Mouse (Mus musculus) forebrain, embryonic 12.5 days (tissue): ENCODE data around the gene Poc1a. TPM values are rescaled to one million over a fixed set of nuclear protein-coding genes. Genes with fewer than 3 reads are reported as not detected.

ENCODE experiments used
- ATAC-seq: fragments of 200-750 bp; cut with Nextera tagmentation; 2 replicates; pipeline ENCODE4 v1.8.0; 2017; ENCODE audit warnings: moderate TSS enrichment; ENCODE audit not compliant: low FRiP score
- H3K27ac ChIP-seq: fragments of 300-500 bp; sonication (generic); 2 replicates; pipeline ENCODE4 v1.5.1; 2016; ENCODE audit warnings: mild to moderate bottlenecking
- H3K27me3 ChIP-seq: fragments of 300-500 bp; sonication (generic); 2 replicates; pipeline ENCODE4 v1.6.1; 2016; ENCODE audit warnings: mild to moderate bottlenecking
- H3K36me3 ChIP-seq: fragments of 300-500 bp; sonication (generic); replicated peaks from 2 replicates; pipeline ENCODE4 v1.6.1; 2016; ENCODE audit warnings: mild to moderate bottlenecking
- H3K4me1 ChIP-seq: fragments of 300-500 bp; sonication (generic); 2 replicates; pipeline ENCODE4 v1.6.1; 2016
- H3K4me2 ChIP-seq: fragments of 300-500 bp; sonication (generic); 2 replicates; pipeline ENCODE4 v1.6.1; 2016; ENCODE audit warnings: mild to moderate bottlenecking, moderate library complexity
- H3K4me3 ChIP-seq: fragments of 300-500 bp; sonication (generic); replicated peaks from 2 replicates; pipeline ENCODE4 v1.5.1; 2016; ENCODE audit warnings: mild to moderate bottlenecking
- H3K9ac ChIP-seq: fragments of 300-500 bp; sonication (generic); 2 replicates; pipeline ENCODE4 v1.6.1; 2016; ENCODE audit warnings: mild to moderate bottlenecking
- H3K9me3 ChIP-seq: fragments of 300-500 bp; sonication (generic); 2 replicates; pipeline ENCODE4 v1.6.1; 2016
- WGBS: fragments of 180-500 bp; shearing (Covaris S2); methylation state at CpG from one replicate; pipeline ENCODE4 v1.1.7; 2016; 5-methylcytosine and 5-hydroxymethylcytosine counted together
- polyA plus RNA-seq: library from polyadenylated mRNA; unstranded; fragments of >200 nt; fragmentation: Nextera tagmentation; extraction: Ambion mirVana; gene quantifications from 2 replicates; pipeline ENCODE4 v1.2.1, GENCODE M21; 2016

Gene Poc1a
- polyA plus RNA-seq = 23.4 and 23.8 TPM in 2 replicates

- Histone ChIP-seq H3K4me1 (peaks cover 16% of the 10 kb centered on the region), H3K9me3 (no peaks in the 10 kb centered on the region), H3K27ac (peak within 1 kb of the TSS; percentile 69; the same call in 1 of the 2 replicates), H3K27me3 (no peaks in the 10 kb centered on the region), H3K4me2 (peak within 1 kb of the TSS; percentile 89), H3K36me3 (peaks cover 10% of the 10 kb centered on the region; the same call in 1 of the 2 replicates), H3K4me3 (peak within 1 kb of the TSS; percentile 68), H3K9ac (peak within 1 kb of the TSS; percentile 55)
- ATAC-seq = peak; percentile 96
- under 1% methylated on average over 47 of the region's 47 CpGs for WGBS
Observed at GRCm38 (mm10) chr9:106280808-106281544, at the start of gene Poc1a. Gene Poc1a, plus strand, starts transcription at chr9:106281061.

DNA sequence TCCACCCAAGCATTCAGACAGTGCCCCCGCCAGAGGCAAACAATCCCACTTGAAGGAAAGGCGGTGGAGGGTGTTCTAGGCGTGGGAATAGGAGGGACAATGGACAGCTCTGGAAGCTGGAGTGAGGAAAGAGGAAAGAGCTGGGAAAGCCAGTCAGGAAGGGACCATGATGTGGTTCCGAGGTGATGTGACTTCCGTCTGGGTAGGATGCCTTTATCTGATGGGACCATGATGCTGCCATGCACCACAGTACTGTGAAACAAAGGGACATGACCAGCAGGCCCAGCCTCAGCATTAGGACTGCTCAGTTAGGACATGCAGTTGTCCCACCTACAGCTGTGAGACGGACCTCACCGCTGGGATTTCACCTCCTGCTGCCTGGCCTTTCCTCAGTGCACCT lies 49.6 kb upstream of the Poc1a start:
- no peaks in the 10 kb centered on the region for H3K9me3 ChIP-seq
- ATAC-seq = no peak
- H3K9ac ChIP-seq = no peak overlapping the region
- peaks cover 40% of the 10 kb centered on the region for H3K36me3 ChIP-seq
- 81% methylated on average over 7 of the region's 7 CpGs for WGBS
- H3K27me3 ChIP-seq = peaks cover 9% of the 10 kb centered on the region
- H3K4me3 ChIP-seq = no peak overlapping the region
- no peak overlapping the region for H3K4me2 ChIP-seq
- H3K4me1 ChIP-seq = no peaks in the 10 kb centered on the region; the same call in 1 of the 2 replicates
- no peak overlapping the region for H3K27ac ChIP-seq

DNA sequence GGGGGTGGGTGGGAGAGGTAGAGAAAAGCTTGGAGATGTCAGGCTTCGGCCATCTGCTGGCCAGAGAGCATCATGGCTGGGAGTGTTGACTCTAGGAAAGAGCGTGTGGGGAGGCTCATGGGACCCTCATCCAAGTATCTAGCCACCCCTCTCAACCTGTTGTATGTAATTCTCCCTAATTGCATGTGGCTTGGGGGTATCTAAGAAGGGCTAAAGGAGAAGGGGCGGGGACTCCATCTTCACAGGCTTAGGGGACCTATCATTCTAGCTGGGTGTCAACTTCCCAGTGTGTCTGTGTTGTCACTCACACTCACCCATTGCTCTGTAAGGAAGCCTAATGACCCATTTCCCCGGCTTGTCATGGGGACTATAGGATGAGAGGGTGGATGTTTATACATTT lies 49.0 kb upstream of the Poc1a start:
- Histone ChIP-seq H3K27me3 (peaks cover 3% of the 10 kb centered on the region), H3K36me3 (peaks cover 46% of the 10 kb centered on the region), H3K27ac (no peak overlapping the region), H3K9ac (no peak overlapping the region), H3K9me3 (no peaks in the 10 kb centered on the region), H3K4me3 (no peak overlapping the region), H3K4me1 (no peaks in the 10 kb centered on the region), H3K4me2 (no peak overlapping the region)
- 78% methylated on average over 4 of the region's 4 CpGs for WGBS
- ATAC-seq = no peak

GRCm38 (mm10) chr9:106232956-106233355 lies 47.9 kb upstream of the Poc1a start:
- H3K36me3 ChIP-seq = peaks cover 57% of the 10 kb centered on the region
- H3K4me3 ChIP-seq = no peak overlapping the region
- no peak overlapping the region for H3K27ac ChIP-seq
- no peaks in the 10 kb centered on the region for H3K4me1 ChIP-seq
- no peak overlapping the region for H3K9ac ChIP-seq
- no peak for ATAC-seq
- 91% methylated on average over 3 of the region's 3 CpGs for WGBS
- no peaks in the 10 kb centered on the region; the same call in 1 of the 2 replicates for H3K27me3 ChIP-seq
- no peak overlapping the region for H3K4me2 ChIP-seq
- H3K9me3 ChIP-seq = no peaks in the 10 kb centered on the region

DNA sequence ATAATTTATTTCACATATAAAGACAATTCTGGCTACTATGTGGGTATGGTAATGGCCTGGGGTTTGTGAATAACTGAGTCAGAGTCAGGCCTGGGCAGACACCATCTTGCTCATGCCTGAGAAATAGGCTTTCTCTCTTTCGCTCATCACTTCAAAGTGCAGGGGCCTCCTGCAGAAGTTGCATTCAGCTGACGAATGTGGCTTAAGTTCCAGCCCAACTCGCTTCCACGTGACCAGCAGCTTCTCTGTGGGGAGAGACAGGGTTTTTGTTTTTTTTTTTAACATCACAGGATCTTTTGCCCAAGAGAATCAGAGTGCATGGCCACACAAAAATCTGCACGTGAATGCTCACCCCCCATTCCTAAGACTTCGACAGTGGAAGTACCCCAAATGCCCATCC lies 46.9 kb upstream of the Poc1a start:
- peaks cover 67% of the 10 kb centered on the region for H3K36me3 ChIP-seq
- no peak overlapping the region for H3K27ac ChIP-seq
- no peaks in the 10 kb centered on the region for H3K9me3 ChIP-seq
- H3K4me2 ChIP-seq = no peak overlapping the region
- no peaks in the 10 kb centered on the region for H3K4me1 ChIP-seq
- WGBS = 80% methylated on average over 6 of the region's 6 CpGs
- no peak overlapping the region for H3K4me3 ChIP-seq
- H3K9ac ChIP-seq = no peak overlapping the region
- H3K27me3 ChIP-seq = no peaks in the 10 kb centered on the region
- ATAC-seq = no peak

DNA sequence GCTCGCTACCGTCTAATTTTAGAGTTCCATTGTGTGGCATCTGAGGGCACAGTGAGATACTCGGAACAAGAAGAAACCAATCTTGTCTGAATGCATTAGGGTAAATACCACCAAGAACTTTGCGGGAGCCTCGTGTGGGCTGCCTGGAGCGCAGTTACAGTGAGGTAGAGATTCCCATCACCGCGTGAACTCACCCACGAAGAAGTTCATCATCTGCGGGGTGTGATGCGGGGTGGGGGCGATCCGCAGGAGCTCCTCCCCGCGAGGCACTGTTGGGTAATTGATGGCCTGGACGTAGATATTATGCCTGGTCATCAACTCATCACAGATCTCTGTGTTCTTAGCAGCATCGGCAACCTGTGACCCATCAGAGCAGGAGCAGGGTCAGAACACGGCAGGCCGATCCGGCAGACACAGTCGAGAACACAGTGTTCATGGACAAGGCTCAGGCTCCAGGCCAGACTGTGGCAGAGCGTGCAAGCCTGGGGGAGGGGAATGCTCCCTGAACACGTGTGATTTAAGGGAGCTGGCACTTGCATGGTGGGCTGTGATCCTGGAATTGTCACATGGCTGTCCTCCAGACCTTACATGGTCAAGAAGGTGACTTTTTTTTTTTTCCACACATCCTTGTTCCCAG lies 45.5 kb upstream of the Poc1a start:
- H3K9ac ChIP-seq = no peak overlapping the region
- no peaks in the 10 kb centered on the region for H3K27me3 ChIP-seq
- ATAC-seq = no peak
- no peak overlapping the region for H3K27ac ChIP-seq
- 92% methylated on average over 23 of the region's 23 CpGs for WGBS
- no peaks in the 10 kb centered on the region for H3K9me3 ChIP-seq
- H3K4me2 ChIP-seq = no peak overlapping the region
- peaks cover 81% of the 10 kb centered on the region for H3K36me3 ChIP-seq
- H3K4me3 ChIP-seq = no peak overlapping the region
- H3K4me1 ChIP-seq = no peaks in the 10 kb centered on the region

- Histone ChIP-seq H3K9ac (no peak overlapping the region), H3K27me3 (no peaks in the 10 kb centered on the region), H3K9me3 (no peaks in the 10 kb centered on the region), H3K27ac (no peak overlapping the region), H3K4me2 (no peak overlapping the region), H3K36me3 (peaks cover 90% of the 10 kb centered on the region), H3K4me1 (no peaks in the 10 kb centered on the region), H3K4me3 (no peak overlapping the region)
- ATAC-seq = no peak
- WGBS = 94% methylated on average over 23 of the region's 23 CpGs
Observed at GRCm38 (mm10) chr9:106236156-106236817, 44.6 kb upstream of the Poc1a start.

- Histone ChIP-seq H3K4me3 (no peak overlapping the region), H3K27me3 (no peaks in the 10 kb centered on the region), H3K4me1 (no peaks in the 10 kb centered on the region), H3K4me2 (no peak overlapping the region), H3K9ac (no peak overlapping the region), H3K27ac (no peak overlapping the region), H3K36me3 (peaks cover 95% of the 10 kb centered on the region), H3K9me3 (no peaks in the 10 kb centered on the region)
- no peak for ATAC-seq
- 82% methylated on average over 3 of the region's 3 CpGs for WGBS
Observed at GRCm38 (mm10) chr9:106236818-106237211, 44.0 kb upstream of the Poc1a start.

DNA sequence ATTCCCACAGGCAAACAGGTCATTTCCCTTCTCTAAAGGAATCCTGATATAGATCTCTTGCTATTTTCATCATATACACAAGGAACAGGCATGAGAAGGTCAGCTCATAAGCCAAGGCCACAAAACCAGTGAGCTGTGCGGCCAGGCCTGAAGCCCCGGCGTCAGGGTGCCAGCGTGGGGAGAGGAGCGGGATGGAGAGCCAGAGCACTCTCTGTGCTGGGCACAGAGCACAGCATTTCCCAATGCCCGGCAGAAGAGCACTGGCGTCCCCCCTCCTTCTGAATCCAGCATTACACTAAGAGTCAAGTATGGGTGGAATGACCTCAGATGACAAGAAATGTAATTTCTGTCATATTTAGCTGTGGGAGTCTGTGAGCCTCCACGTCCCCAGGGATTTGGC lies 43.5 kb upstream of the Poc1a start:
- Histone ChIP-seq H3K9me3 (no peaks in the 10 kb centered on the region), H3K4me3 (no peak overlapping the region), H3K4me2 (no peak overlapping the region), H3K27ac (no peak overlapping the region), H3K4me1 (no peaks in the 10 kb centered on the region), H3K36me3 (peaks cover 98% of the 10 kb centered on the region), H3K9ac (no peak overlapping the region), H3K27me3 (no peaks in the 10 kb centered on the region)
- no peak for ATAC-seq
- 91% methylated on average over 8 of the region's 8 CpGs for WGBS

GRCm38 (mm10) chr9:106237878-106238277 lies 43.0 kb upstream of the Poc1a start:
- no peak overlapping the region for H3K9ac ChIP-seq
- H3K9me3 ChIP-seq = no peaks in the 10 kb centered on the region
- no peak overlapping the region for H3K4me2 ChIP-seq
- H3K36me3 ChIP-seq = peaks cover 98% of the 10 kb centered on the region
- no peaks in the 10 kb centered on the region for H3K4me1 ChIP-seq
- H3K4me3 ChIP-seq = no peak overlapping the region
- H3K27me3 ChIP-seq = no peaks in the 10 kb centered on the region
- WGBS = 93% methylated on average over 10 of the region's 10 CpGs
- no peak for ATAC-seq
- H3K27ac ChIP-seq = no peak overlapping the region

- Histone ChIP-seq H3K27me3 (no peaks in the 10 kb centered on the region), H3K27ac (no peak overlapping the region), H3K9ac (no peak overlapping the region), H3K4me3 (no peak overlapping the region), H3K9me3 (no peaks in the 10 kb centered on the region), H3K36me3 (peaks cover 69% of the 10 kb centered on the region), H3K4me2 (no peak overlapping the region), H3K4me1 (peaks cover 8% of the 10 kb centered on the region)
- WGBS = 88% methylated on average over 10 of the region's 10 CpGs
- ATAC-seq = no peak
Observed at GRCm38 (mm10) chr9:106241541-106242164, 39.2 kb upstream of the Poc1a start.

- peaks cover 56% of the 10 kb centered on the region for H3K36me3 ChIP-seq
- H3K9me3 ChIP-seq = no peaks in the 10 kb centered on the region
- no peaks in the 10 kb centered on the region for H3K27me3 ChIP-seq
- H3K4me1 ChIP-seq = peaks cover 16% of the 10 kb centered on the region
- H3K4me2 ChIP-seq = no peak overlapping the region
- WGBS = 83% methylated on average over 19 of the region's 19 CpGs
- 0 out of 2 replicates have a peak overlapping the region, but pooled peaks have one; percentile 6 for H3K27ac ChIP-seq
- H3K9ac ChIP-seq = no peak overlapping the region
- no peak for ATAC-seq
- H3K4me3 ChIP-seq = no peak overlapping the region
Observed at GRCm38 (mm10) chr9:106242813-106243488, 37.9 kb upstream of the Poc1a start.
